Comparison of ENCODE assay signal across 18 mouse cellular contexts in the genomic region with DNA sequence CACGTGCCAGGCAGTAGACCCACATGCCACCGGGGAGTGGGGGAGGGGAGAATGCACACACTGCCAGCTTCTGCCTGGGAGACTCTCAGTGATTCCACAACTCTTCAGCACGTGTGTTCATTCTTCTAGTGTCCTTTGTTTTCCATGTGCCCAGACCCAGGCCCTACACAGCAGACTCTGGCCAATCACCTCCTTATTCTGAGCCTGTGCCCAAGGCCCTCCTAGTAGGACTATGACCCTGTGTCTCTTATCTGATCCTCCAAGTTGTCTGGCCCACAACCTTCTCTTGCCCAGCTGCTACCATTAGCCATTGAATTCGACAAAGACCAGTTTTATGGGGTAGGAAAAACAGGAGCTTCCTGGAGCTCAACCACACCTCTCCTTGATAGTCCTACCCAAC.
DNase-seq lines count a peak whose midpoint lies in the region; ATAC-seq and TF ChIP-seq lines count a peak whose summit lies in the region.
"Had no signal": no experiment of that assay in that cellular context is flagged by ENCODE, and none has a peak within 500 bp of the region (broad histone marks: within the 10 kb centered on the region; RNA-seq: fewer than 3 reads in every experiment).

No protein-coding gene starts in this region.

- H3K4me2 ChIP-seq in intestine, embryonic 16.5 days (ENCODE audit: low read depth, low read length): no peak overlapping the region
- no peak overlapping the region for H3K4me2 ChIP-seq in intestine, embryonic 15.5 days (replicated peaks)
- H3K4me2 ChIP-seq in intestine, postnatal 0 days (replicated peaks; ENCODE audit: low read depth): no peak overlapping the region
- H3K4me2 ChIP-seq in forebrain, embryonic 14.5 days (ENCODE audit: low read length): no peak overlapping the region

- DNase-seq in forebrain, embryonic 14.5 days (ENCODE audit: low spot score): no peak
- DNase-seq: adrenal gland, adult 2 months; adrenal gland, adult 8-10 months; adrenal gland, postnatal 10 days; adrenal gland, postnatal 14 days; adrenal gland, postnatal 25 days; adrenal gland, postnatal 36 days; B cell, adult 2 months; cerebellum, adult 11 months; cerebellum, adult 11-12 months; cerebellum, adult 18-20 months had no signal

- H3K4me1 ChIP-seq in intestine, embryonic 16.5 days (ENCODE audit: control insufficient read depth, insufficient read depth, low read length): no peaks in the 10 kb centered on the region
- H3K4me1 ChIP-seq in intestine, embryonic 15.5 days (replicated peaks): no peaks in the 10 kb centered on the region
- no peaks in the 10 kb centered on the region for H3K4me1 ChIP-seq in intestine, postnatal 0 days (replicated peaks; ENCODE audit: control insufficient read depth, insufficient read depth, low read length)
- H3K4me1 ChIP-seq in forebrain, embryonic 14.5 days (ENCODE audit: control insufficient read depth, insufficient read depth, low read length): no peaks in the 10 kb centered on the region

- no peak for TF ChIP-seq CTCF in intestine, postnatal 0 days (IDR thresholded peaks at IDR 0.05; ENCODE audit: low read depth)

- H3K9ac ChIP-seq in intestine, embryonic 16.5 days (ENCODE audit: low read depth, low read length): no peak overlapping the region
- H3K9ac ChIP-seq in intestine, embryonic 15.5 days: no peak overlapping the region
- no peak overlapping the region for H3K9ac ChIP-seq in intestine, postnatal 0 days (ENCODE audit: low read depth, low read length)
- H3K9ac ChIP-seq in forebrain, embryonic 14.5 days (ENCODE audit: low read length): no peak overlapping the region

- no peaks in the 10 kb centered on the region for H3K9me3 ChIP-seq in intestine, embryonic 16.5 days (ENCODE audit: control insufficient read depth, low read length)
- H3K9me3 ChIP-seq in intestine, embryonic 15.5 days: no peaks in the 10 kb centered on the region
- H3K9me3 ChIP-seq in intestine, postnatal 0 days (ENCODE audit: control insufficient read depth): no peaks in the 10 kb centered on the region
- H3K9me3 ChIP-seq in forebrain, embryonic 14.5 days (replicated peaks; ENCODE audit: control insufficient read depth, low read length): no peaks in the 10 kb centered on the region
- H3K9me3 ChIP-seq: G1E had no signal

- no peak overlapping the region for H3K4me3 ChIP-seq in intestine, embryonic 16.5 days (ENCODE audit: low read length)
- H3K4me3 ChIP-seq in intestine, embryonic 15.5 days (replicated peaks): no peak overlapping the region
- no peak overlapping the region for H3K4me3 ChIP-seq in intestine, postnatal 0 days (ENCODE audit: low read depth, low read length)
- no peak overlapping the region for H3K4me3 ChIP-seq in forebrain, embryonic 14.5 days (ENCODE audit: low read depth, low read length)

- ATAC-seq in intestine, embryonic 16.5 days: peak; percentile 50; the same call in 1 of the 2 replicates
- ATAC-seq in intestine, embryonic 15.5 days: no peak
- ATAC-seq in intestine, postnatal 0 days: peak; percentile 52; the same call in 1 of the 2 replicates
- no peak for ATAC-seq in forebrain, embryonic 14.5 days
- ATAC-seq: activated CD4-positive, CD25-positive, alpha-beta regulatory T cell, adult 4 months; CD4-positive, CD25-positive, alpha-beta regulatory T cell, adult 4 months; Patski had no signal

- H3K36me3 ChIP-seq in intestine, embryonic 16.5 days (ENCODE audit: control insufficient read depth, insufficient read depth, low read length): no peaks in the 10 kb centered on the region
- H3K36me3 ChIP-seq in intestine, embryonic 15.5 days: no peaks in the 10 kb centered on the region
- H3K36me3 ChIP-seq in intestine, postnatal 0 days (ENCODE audit: control insufficient read depth, insufficient read depth): no peaks in the 10 kb centered on the region; the same call in 1 of the 2 replicates
- no peaks in the 10 kb centered on the region for H3K36me3 ChIP-seq in forebrain, embryonic 14.5 days (ENCODE audit: control insufficient read depth, insufficient read depth, low read length)
- H3K36me3 ChIP-seq: G1E had no signal

- no peaks in the 10 kb centered on the region for H3K27me3 ChIP-seq in intestine, embryonic 16.5 days (replicated peaks; ENCODE audit: control insufficient read depth, insufficient read depth, low read length)
- no peaks in the 10 kb centered on the region for H3K27me3 ChIP-seq in intestine, embryonic 15.5 days (replicated peaks)
- no peaks in the 10 kb centered on the region for H3K27me3 ChIP-seq in intestine, postnatal 0 days (replicated peaks; ENCODE audit: control insufficient read depth, insufficient read depth, low read length)
- no peaks in the 10 kb centered on the region for H3K27me3 ChIP-seq in forebrain, embryonic 14.5 days (replicated peaks; ENCODE audit: control insufficient read depth, insufficient read depth, low read length)
- H3K27me3 ChIP-seq: Patski had no signal

- no peak overlapping the region for H3K27ac ChIP-seq in intestine, embryonic 16.5 days (ENCODE audit: low read length)
- no peak overlapping the region for H3K27ac ChIP-seq in intestine, embryonic 15.5 days
- no peak overlapping the region for H3K27ac ChIP-seq in intestine, postnatal 0 days (ENCODE audit: low read depth, low read length)
- H3K27ac ChIP-seq in forebrain, embryonic 14.5 days (ENCODE audit: low read depth, low read length): no peak overlapping the region

- WGBS in intestine, embryonic 16.5 days: 73% methylated on average over 4 of the region's 4 CpGs
- 71% methylated on average over 4 of the region's 4 CpGs for WGBS in intestine, embryonic 15.5 days
- 54% methylated on average over 4 of the region's 4 CpGs for WGBS in intestine, postnatal 0 days
- WGBS in forebrain, embryonic 14.5 days: 73% methylated on average over 4 of the region's 4 CpGs

Comparison
In these comparisons a context has a peak if more than half of its experiments do, and no peak if none do; other contexts are left out.
1. ATAC-seq: peak in intestine, embryonic 16.5 days (single experiment) and intestine, postnatal 0 days (single experiment); none in intestine, embryonic 15.5 days (single experiment) and forebrain, embryonic 14.5 days (single experiment).